Mouse (Mus musculus): ENCODE measurements around the gene Qrich2. TPM values are rescaled to one million over a fixed set of nuclear protein-coding genes. Genes with fewer than 3 reads are reported as not detected.

Qrich2 gene
- 0.22 and 0.37 TPM in 2 replicates for total RNA-seq (2012; rRNA removed)

DNA sequence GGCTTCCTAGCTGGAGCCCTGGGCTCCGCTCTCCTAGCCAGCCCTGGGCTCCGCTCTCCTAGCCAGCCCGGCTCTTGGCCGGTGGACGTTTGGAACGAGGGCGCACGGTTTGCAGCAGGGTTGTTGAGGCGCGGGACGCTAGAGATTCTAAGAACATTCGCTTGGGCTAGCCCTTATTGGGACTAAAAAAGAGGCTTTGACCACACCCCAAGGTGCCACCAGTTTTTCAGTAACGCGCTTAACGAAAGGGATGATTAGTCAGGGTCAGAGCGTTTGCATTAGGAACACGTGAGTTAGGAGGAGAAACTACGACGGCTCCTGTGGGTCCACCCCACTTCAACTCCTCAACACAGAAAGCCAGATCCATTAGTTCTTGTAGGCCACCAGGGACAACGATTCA is at the start of gene Qrich2:
Gene Qrich2, minus strand, starts transcription at position 101 of the 400 bp plus-strand sequence.
- in situ Hi-C loops (cut with MboI; ENCODE audit: low sequenced_read_pairs in 2 of 2, unreplicated experiment in 2 of 2), result no loop called here
- Histone ChIP-seq H3K27ac (ENCODE audit: insufficient read depth, low read depth, low read length, poor library complexity, severe bottlenecking) (no peak within 1 kb of the TSS), H3K36me3 (ENCODE audit: control insufficient read depth, insufficient read depth, low read length, poor library complexity, severe bottlenecking) (peaks cover 9% of the 10 kb centered on the region), H3K9ac (ENCODE audit: insufficient read depth, low read depth, low read length, poor library complexity, severe bottlenecking) (no peak within 1 kb of the TSS), H3K4me3 (ENCODE audit: insufficient read depth in 1 of 2, low read depth in 1 of 2, low read length in 2 of 2, poor library complexity in 1 of 2, severe bottlenecking in 1 of 2) (0 out of 4 replicates have a peak within 1 kb of the TSS, but pooled peaks of 1 of the 2 experiments have one; percentile 12), H3K4me1 (ENCODE audit: control insufficient read depth in 2 of 2, insufficient read depth in 2 of 2, low read length in 2 of 2, poor library complexity in 1 of 2) (peaks cover 2 to 10% of the 10 kb centered on the region in 2 experiments; a peak in 1 of 4 replicates), H3K9me3 (ENCODE audit: control insufficient read depth, insufficient read depth, low read depth, low read length) (no peaks in the 10 kb centered on the region)
- no peak for DNase-seq (ENCODE audit: low read depth, low spot score)
- no peak for TF ChIP-seq CHD2 (IDR thresholded peaks at IDR 0.05; ENCODE audit: low read depth, low read length)
- no peak for TF ChIP-seq ZNF384 (IDR thresholded peaks at IDR 0.05; ENCODE audit: low read depth, low read length)
- no peak for TF ChIP-seq MAFK (IDR thresholded peaks at IDR 0.05; ENCODE audit: insufficient read depth, low read depth, low read length)
- TF ChIP-seq ZC3H11A (IDR thresholded peaks at IDR 0.05; ENCODE audit: borderline replicate concordance, low read depth, low read length), result no peak
- no peak for TF ChIP-seq HCFC1 (IDR thresholded peaks at IDR 0.05; ENCODE audit: borderline replicate concordance, insufficient read depth, low read length)

DNA sequence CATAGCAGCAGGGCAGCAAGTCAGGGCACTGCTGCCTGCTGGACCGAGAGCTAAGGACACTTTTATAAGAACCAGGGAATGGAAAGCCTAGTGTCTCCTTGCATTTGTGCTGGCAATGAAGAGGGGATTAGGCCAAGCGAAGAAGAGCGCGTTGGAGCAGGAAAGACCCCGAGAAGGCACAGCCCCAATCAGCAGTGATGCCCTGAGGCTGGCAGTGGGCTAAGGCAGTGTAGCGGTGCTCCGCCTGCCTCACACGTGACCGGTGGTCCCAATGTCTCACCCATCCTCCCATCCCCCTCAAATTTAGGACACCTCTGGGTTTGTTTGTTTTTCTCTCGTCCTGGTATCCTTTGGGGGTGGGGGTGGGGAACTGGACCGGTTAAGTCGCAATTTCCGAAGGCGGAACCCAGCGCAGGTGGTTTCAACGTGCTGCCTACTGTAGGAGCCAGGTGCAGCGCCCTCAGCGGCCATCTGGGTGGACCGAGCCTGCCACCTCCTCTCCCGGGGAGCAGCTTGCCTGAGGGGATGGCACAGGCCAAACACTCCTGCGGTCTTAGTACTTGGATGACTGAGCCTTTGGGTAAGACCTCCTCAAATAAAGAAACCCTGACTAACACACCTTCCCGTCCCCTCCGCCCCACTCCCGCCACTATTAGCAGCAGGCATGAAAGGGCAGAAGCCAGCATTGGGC is 49.4 kb upstream of the Qrich2 start:
- Histone ChIP-seq H3K4me3 (ENCODE audit: insufficient read depth in 1 of 2, low read depth in 1 of 2, low read length in 2 of 2, poor library complexity in 1 of 2, severe bottlenecking in 1 of 2) (peak overlapping the region; percentile 47 to 49), H3K9me3 (ENCODE audit: control insufficient read depth, insufficient read depth, low read depth, low read length) (no peaks in the 10 kb centered on the region), H3K27ac (ENCODE audit: insufficient read depth, low read depth, low read length, poor library complexity, severe bottlenecking) (no peak overlapping the region), H3K4me1 (ENCODE audit: control insufficient read depth in 2 of 2, insufficient read depth in 2 of 2, low read length in 2 of 2, poor library complexity in 1 of 2) (0 out of 4 replicates have a peak, but pooled peaks cover 0 to 4% of the 10 kb centered on the region in 2 experiments), H3K36me3 (ENCODE audit: control insufficient read depth, insufficient read depth, low read length, poor library complexity, severe bottlenecking) (no peaks in the 10 kb centered on the region), H3K9ac (ENCODE audit: insufficient read depth, low read depth, low read length, poor library complexity, severe bottlenecking) (0 out of 2 replicates have a peak overlapping the region, but pooled peaks have one; percentile 25)
- in situ Hi-C loops (cut with MboI; ENCODE audit: low sequenced_read_pairs in 2 of 2, unreplicated experiment in 2 of 2), result no loop called here
- TF ChIP-seq CHD2 (IDR thresholded peaks at IDR 0.05; ENCODE audit: low read depth, low read length) (no peak), HCFC1 (IDR thresholded peaks at IDR 0.05; ENCODE audit: borderline replicate concordance, insufficient read depth, low read length) (no peak), ZNF384 (IDR thresholded peaks at IDR 0.05; ENCODE audit: low read depth, low read length) (no peak), MAFK (IDR thresholded peaks at IDR 0.05; ENCODE audit: insufficient read depth, low read depth, low read length) (no peak), ZC3H11A (IDR thresholded peaks at IDR 0.05; ENCODE audit: borderline replicate concordance, low read depth, low read length) (no peak)
- no peak for DNase-seq (ENCODE audit: low read depth, low spot score)

DNA sequence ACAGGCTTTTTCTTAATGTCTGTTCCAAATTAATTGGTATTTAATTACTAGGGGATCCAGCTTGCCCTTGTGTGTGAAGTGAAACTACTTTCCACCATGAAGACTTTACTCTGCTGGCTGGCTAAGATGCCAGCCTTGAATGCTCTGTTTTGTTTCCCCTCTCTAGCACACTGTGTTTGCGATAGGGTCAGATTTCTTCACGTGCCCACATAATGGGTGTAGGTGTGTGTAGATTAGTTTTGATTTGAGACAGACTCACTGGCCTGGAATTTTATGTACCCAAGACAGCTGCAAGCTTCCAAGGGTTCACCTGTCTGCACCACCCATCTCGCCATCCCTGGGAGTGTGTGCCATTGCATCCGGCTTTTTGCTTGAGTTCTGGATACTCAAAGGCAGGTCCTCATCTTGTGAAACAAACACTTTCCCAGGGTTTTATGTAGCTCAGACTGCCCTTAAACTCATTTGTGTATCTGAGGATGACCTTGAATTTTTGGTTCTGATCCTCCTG is 47.5 kb upstream of the Qrich2 start:
- in situ Hi-C loops (cut with MboI; ENCODE audit: low sequenced_read_pairs in 2 of 2, unreplicated experiment in 2 of 2), result no loop called here
- DNase-seq (ENCODE audit: low read depth, low spot score), result no peak
- no peak overlapping the region for H3K27ac ChIP-seq (ENCODE audit: insufficient read depth, low read depth, low read length, poor library complexity, severe bottlenecking)
- TF ChIP-seq ZC3H11A (IDR thresholded peaks at IDR 0.05; ENCODE audit: borderline replicate concordance, low read depth, low read length), result no peak
- no peak for TF ChIP-seq MAFK (IDR thresholded peaks at IDR 0.05; ENCODE audit: insufficient read depth, low read depth, low read length)
- no peak for TF ChIP-seq CHD2 (IDR thresholded peaks at IDR 0.05; ENCODE audit: low read depth, low read length)
- no peak for TF ChIP-seq HCFC1 (IDR thresholded peaks at IDR 0.05; ENCODE audit: borderline replicate concordance, insufficient read depth, low read length)
- TF ChIP-seq ZNF384 (IDR thresholded peaks at IDR 0.05; ENCODE audit: low read depth, low read length), result no peak
- no peak overlapping the region for H3K4me3 ChIP-seq (ENCODE audit: insufficient read depth in 1 of 2, low read depth in 1 of 2, low read length in 2 of 2, poor library complexity in 1 of 2, severe bottlenecking in 1 of 2)
- H3K4me1 ChIP-seq (ENCODE audit: control insufficient read depth in 2 of 2, insufficient read depth in 2 of 2, low read length in 2 of 2, poor library complexity in 1 of 2), result 0 out of 4 replicates have a peak, but pooled peaks cover 0 to 3% of the 10 kb centered on the region in 2 experiments
- H3K9me3 ChIP-seq (ENCODE audit: control insufficient read depth, insufficient read depth, low read depth, low read length), result no peaks in the 10 kb centered on the region
- no peaks in the 10 kb centered on the region for H3K36me3 ChIP-seq (ENCODE audit: control insufficient read depth, insufficient read depth, low read length, poor library complexity, severe bottlenecking)
- no peak overlapping the region for H3K9ac ChIP-seq (ENCODE audit: insufficient read depth, low read depth, low read length, poor library complexity, severe bottlenecking)

DNA sequence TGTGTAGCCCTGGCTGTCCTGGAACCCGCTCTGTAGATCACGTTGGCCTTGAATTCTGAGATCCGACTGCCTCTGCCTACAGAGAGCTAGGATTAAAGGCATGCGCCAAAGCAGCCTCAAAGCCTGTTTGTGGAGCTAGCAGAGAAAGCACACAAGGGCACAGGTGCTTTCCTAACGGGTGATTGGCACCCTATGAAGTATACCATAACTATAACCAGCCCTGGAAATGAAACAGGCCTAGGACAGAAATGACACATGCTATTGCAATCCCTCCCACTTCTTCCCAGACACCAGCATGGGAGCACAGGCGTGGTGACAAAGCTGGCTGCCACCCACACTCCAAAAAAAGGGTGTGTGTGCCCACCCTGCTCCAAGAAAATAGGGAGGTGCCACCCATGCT is 46.9 kb upstream of the Qrich2 start:
- Histone ChIP-seq H3K4me1 (ENCODE audit: control insufficient read depth in 2 of 2, insufficient read depth in 2 of 2, low read length in 2 of 2, poor library complexity in 1 of 2) (0 out of 4 replicates have a peak, but pooled peaks cover 0 to 3% of the 10 kb centered on the region in 2 experiments), H3K27ac (ENCODE audit: insufficient read depth, low read depth, low read length, poor library complexity, severe bottlenecking) (no peak overlapping the region), H3K4me3 (ENCODE audit: insufficient read depth in 1 of 2, low read depth in 1 of 2, low read length in 2 of 2, poor library complexity in 1 of 2, severe bottlenecking in 1 of 2) (no peak overlapping the region), H3K9ac (ENCODE audit: insufficient read depth, low read depth, low read length, poor library complexity, severe bottlenecking) (no peak overlapping the region), H3K36me3 (ENCODE audit: control insufficient read depth, insufficient read depth, low read length, poor library complexity, severe bottlenecking) (no peaks in the 10 kb centered on the region), H3K9me3 (ENCODE audit: control insufficient read depth, insufficient read depth, low read depth, low read length) (no peaks in the 10 kb centered on the region)
- DNase-seq (ENCODE audit: low read depth, low spot score), result no peak
- in situ Hi-C loops (cut with MboI; ENCODE audit: low sequenced_read_pairs in 2 of 2, unreplicated experiment in 2 of 2), result no loop called here
- TF ChIP-seq ZNF384 (IDR thresholded peaks at IDR 0.05; ENCODE audit: low read depth, low read length), result no peak
- TF ChIP-seq MAFK (IDR thresholded peaks at IDR 0.05; ENCODE audit: insufficient read depth, low read depth, low read length), result no peak
- no peak for TF ChIP-seq HCFC1 (IDR thresholded peaks at IDR 0.05; ENCODE audit: borderline replicate concordance, insufficient read depth, low read length)
- TF ChIP-seq ZC3H11A (IDR thresholded peaks at IDR 0.05; ENCODE audit: borderline replicate concordance, low read depth, low read length), result no peak
- TF ChIP-seq CHD2 (IDR thresholded peaks at IDR 0.05; ENCODE audit: low read depth, low read length), result no peak
